Mouse (Mus musculus) kidney, adult 18-20 months (tissue): Measurements from ENCODE around the gene Smyd3.
A peak's percentile ranks its signal among the peaks of the same experiment; 100 is the strongest.

Experiments
- DNase-seq: peaks from one replicate; pipeline ENCODE4 v3.0.0; 2021

Smyd3 gene

DNA sequence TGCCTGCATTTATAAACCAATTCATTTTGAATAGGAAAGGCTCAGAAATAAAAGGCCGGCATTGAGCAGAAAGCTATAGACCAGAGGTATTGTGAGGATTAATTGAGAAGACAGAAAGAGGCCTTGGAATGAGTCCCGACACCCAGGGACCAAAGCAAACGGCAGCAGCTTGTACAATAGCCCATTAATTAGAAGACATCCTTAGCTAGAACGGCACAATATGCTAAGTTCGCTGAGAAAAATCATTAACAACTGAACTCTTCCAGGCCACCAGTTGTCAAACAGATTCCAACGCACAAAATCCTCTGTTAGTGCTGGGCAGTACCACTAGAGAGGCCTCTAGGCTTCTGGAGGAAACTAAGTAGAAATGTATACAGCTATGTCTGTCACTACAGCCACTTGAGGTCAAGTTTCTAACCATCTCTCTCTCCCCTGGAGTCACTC lies 411.1 kb downstream of the Smyd3 start:
- DNase-seq, result no peak

DNA sequence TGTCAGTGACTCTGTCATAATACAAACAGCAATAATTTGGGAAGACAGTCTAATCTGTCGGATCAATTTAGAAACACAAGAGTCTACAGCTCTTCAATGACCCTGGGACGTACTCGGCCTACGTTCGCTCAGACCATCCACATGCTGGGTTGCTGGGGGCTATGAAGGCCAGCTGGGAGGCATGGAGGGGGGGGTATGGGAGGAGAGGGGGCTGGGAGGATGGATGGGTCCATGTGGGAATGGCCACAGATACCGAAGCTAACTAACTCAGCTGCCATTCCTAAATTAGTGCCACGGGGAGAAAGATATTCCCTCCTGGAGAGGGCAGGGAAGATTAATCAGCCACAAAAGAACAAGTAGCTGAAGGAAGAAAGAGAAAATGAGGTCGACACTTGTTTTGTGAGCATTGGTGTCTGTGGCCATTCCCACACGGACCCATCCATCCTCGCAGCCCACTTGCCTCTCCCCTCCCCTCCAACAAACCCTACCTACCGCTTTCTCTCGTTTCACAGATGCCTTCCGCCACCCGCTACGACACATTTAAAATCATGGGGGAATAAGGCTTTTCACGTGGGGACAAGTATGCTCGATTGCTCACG lies 411.6 kb downstream of the Smyd3 start:
- no peak for DNase-seq

DNA sequence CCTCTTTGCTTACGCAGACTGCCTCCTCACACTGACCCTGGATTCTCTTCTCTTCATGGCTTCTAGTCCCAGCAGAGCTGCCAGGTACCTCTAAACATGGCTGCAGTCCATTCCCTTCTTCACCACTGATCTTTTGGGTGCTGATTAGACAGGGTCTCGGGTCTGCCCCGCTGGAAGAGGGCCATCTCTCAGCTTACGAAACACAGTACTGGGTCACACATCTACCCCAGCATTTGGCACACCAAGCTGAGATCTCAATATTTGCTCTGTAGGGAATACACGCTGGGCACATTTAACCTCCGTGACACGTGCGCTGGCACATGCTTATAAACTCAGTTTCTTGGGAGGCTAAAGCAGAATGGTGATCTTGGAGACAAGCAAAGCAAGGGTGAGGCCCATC lies 413.4 kb downstream of the Smyd3 start:
- no peak for DNase-seq

DNA sequence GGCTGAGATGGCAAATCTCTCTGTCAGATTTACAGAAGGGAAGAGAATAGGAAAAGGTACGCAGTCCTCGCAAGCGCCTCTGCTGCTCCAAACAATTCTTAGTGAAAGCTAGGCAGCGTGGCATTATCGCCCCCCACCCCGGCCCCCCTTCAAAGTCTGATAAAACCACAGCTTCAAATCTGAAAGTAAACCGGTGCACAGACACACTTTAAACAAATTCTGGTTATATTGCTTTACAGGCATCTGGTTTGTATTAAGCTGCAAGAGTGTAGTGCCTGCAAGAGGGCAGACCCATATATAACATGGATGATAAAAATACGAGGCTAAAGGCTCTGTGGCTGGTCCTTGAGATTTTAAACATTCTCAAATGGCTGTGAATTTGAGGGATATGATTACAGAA lies 420.8 kb downstream of the Smyd3 start:
- DNase-seq, result no peak

DNA sequence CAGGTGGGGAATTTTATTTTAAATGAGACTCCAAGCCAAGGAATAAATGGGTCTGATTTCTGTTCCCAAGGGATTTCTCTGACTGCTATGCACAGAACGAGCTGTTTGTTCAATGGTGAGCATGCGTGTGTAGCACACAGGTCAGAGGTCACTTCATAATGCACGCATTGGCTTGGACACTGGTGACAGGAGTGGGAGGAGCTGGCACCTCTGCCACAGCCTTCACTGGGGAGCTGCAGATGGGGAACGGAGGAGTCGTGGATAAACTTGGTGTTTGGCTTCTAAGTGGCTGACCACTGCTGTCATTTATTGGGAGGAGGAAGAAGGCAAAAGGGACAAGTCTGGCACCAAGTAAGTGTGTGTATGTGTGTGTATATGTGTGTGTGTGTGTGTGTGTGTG lies 421.5 kb downstream of the Smyd3 start:
- DNase-seq, result no peak

DNA sequence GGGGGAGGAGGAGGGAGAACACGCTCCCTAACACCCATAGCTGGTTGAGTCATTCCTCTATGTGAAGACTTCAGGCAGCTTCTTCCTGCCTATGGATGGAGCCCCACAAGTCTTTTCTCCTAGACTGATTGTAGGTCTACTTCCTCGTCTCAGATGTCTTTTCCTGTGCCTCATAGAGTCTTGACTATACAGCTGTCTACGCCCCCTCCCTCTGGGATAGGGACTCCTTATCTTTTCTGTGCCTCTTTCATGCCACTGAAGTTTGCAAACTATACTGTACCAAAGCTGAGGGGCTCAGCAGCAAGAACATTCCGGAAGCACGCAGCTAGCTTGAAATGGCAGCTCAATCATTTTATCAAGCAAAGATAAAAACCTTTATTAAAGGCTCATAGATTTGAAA lies 428.7 kb downstream of the Smyd3 start:
- no peak for DNase-seq

DNA sequence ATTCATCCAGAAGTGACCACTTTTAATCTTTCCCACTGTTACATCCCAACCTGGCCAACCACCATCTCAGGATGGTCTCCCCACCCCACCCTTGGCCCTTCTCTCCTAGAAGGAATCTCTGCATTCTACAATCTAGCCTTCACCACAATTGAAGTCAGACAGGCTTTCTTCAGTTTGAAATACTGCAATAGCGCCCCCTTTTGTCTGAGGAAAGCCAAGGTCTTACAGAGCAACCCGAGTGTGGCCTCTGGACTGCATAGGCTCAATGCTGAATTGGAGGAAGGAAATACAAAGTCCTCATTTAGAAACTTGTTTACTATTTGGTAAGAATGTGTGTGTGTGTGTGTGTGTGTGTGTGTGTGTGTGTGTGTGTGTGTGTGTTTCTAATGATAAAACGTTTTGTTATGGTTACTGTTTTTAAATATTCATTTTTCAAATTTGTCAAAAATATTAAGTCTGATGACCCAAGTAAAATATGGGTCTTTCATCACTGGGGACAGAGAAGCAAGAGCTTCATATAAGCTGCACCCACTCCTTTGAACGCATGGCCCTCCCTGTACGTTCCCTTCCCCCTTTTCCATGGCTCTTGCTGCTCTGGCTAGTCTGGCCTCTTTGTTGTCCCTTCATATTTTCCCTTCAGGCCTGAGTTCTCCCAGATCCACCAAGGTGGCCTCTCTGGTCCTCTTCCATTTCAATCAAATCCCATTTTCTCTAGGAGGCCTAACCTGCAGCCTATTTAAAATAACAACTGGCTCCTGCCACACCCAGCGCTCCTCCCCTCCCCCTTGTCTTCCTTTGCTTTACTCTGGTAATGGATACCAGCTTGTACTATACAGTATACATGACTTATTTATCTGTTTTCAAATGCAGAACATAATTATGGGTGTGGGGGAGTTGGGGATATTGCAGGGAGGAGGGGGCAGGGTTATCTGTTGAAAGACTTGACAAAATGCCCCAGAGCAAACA lies 430.5 kb downstream of the Smyd3 start:
- DNase-seq, result no peak

DNA sequence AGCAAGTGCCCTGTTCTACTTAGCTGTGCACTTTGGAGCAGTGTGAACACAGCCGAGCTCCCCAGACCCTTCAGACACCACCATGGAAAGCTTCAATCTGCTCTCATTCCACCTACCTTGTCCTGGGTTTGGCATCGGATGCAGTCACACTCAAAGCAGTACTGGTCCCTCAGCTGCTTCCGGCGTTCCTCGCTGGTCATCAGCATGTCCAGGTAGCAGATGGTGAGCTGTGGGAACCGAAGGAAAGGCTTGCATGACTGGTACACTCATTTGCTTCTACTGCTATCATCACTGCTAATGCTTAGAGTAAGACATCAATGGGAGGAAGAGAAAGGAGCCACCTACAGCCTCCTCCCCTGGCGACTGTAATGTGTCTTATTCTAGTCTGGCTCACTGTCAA lies 431.6 kb downstream of the Smyd3 start:
- DNase-seq, result no peak

DNA sequence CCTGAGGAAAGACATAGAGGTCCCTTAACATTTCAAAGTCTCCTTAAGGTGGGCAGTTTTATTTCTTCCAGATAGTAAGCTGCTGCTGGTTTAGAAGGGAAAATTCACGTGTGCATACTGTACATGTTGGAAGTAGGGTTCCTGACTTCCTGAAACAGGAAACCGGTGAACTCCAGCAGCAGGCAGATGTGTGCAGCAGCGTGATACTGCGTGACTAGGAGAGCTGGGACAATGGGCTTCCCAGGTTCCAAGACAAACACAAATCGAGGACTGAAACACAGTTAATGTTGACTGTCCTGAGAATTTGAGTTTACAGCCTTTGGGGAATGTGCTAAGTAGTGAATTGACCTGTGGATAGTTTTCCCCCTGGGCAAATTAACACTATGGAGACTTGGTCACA lies 434.7 kb downstream of the Smyd3 start:
- no peak for DNase-seq

DNA sequence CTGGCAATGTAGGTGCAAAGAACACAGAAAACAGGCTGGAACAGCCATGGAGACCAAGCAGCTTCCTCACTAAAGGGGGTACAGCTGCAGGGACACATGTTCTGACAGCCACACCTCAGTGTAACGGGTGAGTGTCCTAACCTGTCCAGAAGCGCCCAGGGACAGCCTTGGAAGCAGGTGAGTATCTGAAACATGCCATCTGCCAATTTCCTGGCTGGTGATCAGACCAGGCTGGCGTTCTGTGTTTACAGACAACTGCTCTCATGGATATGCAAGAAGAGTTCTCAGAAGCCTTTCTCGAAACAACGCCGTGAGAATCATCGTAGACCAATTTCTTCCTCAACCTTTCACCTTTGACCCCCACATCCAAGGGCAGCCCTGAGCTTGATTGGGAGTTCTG lies 444.0 kb downstream of the Smyd3 start:
- DNase-seq, result no peak

DNA sequence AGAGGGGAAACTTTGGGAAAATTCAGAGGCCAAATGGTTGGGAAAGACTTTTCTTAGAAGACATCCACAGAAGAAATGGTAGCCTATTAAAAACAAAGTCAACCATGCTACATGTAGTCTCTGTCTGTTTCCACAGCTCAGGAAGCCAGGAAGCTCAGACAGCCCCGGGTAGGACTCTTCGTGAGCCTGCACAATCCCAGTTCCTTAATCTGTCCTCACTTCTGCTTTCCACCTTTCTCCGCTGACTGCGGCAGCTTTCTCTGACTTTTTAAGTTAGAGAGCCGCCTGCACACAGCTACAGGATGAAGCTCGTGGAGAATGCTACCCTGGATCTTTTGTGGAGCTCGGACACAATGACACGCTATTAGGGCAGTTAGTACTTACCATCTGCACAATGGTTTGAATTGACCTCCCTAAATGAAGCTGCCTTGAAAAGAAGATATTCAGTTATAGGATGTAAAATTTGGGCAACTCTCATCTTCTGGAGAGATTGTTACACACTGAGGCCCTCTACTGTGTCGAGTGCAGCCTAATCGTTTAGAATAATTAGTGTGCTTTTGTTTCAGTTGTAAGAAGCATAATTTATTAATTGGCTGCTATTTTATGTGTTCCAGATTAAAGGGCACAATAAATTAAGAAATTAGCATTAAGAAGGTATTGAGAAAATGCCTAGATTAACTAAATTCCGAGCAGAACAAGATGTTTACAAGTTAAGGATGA lies 444.7 kb downstream of the Smyd3 start:
- no peak for DNase-seq

DNA sequence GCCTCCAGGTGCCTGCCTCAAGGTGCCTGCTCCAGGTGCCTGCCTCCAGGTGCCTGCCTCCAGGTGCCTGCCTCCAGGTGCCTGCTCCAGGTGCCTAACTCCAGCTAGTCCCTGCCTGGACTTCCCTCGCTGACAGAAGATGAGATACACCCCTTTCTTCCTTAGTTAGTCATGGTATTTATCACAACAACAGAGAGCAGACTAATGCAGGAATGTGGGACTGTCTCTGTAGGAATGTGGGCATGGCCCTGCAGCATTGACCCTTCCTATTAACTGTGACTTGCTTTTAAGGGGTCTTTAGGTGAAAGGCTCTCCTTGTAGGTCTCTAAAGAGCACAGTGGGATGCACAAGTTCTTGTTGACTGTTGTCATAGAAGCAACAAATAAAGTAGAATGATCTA lies 445.4 kb downstream of the Smyd3 start:
- DNase-seq, result no peak

DNA sequence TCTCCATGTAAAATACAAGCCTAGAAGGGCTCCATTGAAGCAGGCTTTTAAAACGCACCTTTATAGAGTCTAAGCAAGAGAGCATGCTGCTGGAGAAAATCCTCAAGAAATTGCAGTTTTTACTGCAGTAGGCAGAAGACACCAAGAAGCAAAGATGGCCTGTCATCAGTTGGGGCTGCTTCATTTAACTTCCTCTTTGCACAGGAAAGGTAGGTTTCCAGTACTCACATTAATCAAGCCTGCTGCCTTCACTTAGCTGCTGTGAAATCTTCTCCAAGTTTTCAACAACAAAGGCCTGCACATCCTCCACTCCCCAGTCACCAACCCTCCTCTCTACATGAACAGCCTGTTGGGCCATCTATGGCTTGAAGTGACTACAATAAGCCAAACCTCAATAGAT lies 448.9 kb downstream of the Smyd3 start:
- DNase-seq, result no peak

DNA sequence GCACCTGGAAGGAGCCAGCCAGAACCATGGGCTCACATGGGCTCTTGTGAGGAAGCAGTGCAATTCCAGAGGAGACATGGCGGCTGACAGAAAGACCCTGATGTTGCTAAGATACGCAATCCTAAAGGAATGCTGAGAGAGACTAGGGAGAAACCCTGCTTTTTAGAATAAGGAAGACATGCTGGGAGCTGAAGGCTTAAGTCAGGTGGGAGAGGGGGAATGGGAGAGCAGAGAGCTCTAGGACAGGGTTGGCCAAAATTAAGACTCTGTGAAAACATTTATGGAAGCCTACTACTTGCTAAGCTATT lies 452.6 kb downstream of the Smyd3 start:
- DNase-seq, result no peak

DNA sequence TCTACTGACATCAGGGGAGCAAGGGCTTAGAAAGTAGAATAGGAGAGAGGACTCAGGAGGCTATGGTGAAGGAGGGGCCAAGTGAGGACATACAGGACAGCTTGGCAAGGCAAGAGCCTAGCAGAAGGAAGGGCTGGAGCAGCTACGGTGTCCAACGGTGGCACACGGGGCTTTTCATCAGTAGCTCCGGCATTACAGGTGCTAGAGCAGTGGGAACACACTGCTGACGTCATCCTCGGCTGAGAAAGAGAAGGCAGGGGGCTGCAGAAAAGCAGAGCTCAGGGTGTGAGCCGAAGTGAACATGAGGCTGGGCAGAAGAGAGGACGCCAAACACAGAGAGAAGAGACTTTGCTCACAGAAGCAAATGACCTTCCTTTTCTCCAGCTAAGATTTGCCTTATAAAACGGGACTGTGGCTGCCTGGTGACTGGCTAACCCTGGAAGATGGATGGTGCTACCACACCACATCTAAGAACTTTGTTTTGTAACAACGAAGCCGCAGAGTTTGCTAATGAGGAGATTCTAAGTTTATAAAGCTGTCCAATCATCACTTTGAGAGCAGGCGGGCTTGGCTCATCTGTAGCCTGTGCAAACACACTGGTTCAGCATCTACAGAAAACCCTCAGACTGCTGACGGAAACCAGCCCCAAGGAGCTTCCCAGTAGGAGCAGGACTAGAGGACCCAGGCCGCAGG lies 453.1 kb downstream of the Smyd3 start:
- no peak for DNase-seq

DNA sequence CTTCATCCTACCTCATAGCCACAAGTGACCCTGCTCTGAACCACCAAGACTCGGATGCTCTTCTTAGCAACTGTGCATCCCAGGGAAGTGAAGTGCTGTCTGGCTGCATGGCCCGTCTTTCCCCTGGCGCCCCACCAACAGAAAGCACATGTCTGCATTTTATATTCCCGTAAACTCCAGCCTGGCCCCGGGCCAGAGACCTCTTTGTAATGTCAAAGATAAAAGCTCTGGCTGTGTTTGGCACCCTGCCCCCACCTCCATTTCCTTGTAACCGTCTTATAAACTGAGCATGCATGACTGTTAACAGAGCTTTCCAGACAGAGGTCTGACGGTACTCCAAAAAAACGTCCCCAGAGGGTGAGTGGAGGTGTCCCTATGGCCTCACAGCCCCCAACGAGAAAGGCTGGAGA lies 456.1 kb downstream of the Smyd3 start:
- DNase-seq, result peak; percentile 36

DNA sequence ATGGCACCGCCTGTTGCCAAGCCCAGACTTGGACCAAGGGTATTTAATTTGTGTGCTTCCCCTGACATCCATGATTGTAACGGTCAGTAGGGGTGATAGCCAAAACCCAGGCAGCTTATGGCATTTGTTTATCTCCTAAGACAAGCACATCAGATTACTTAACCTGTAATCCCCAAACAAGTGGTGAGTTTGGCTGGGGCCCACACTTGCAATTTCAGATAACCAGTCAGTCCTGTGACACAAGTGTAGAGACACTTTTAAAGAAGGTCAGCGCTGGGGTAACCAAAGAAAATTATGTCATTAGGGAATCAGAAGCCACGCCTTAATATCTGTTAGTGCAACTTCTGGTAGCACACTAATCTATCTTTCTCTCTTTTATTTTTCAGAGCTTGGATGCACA lies 456.8 kb downstream of the Smyd3 start:
- no peak for DNase-seq

DNA sequence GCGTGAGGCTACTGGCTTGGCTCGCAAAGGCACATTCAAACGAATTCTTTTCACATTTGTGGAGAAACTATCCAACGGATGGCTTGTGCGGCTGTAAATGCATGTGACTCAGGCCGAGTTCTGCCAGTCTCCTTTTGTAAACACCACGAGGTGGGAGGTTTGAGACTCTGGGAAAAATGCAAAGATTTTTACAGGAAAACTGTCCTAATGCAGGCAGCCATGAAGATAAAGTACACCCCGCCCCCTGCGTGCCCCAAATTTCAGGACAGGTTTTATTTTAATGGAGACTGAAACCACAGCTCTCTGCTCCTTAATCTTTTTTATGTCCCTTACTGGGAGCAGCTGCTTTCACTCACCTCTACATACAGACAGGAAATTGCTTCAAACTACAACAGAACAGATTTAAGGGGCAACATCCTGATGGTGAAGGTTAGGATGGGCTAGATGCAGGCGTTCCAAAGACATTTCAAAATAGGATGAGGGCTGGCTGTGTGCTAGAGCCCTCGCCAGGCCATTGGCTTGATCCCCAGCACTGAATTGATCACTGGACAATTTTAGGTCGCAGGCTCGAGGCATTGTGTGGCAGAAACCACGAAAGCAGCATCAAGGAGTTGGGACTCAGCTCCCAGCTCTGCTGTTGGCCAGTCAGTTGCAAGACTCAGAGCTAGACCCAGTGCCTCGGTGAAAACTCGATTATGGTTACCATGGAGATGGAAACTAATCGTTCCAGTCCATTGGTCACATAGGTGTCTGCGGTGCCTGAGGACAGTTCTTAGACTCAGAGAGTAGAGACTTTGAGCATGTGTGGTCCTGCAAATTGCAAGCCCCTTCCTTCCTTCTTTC lies 457.5 kb downstream of the Smyd3 start:
- no peak for DNase-seq

DNA sequence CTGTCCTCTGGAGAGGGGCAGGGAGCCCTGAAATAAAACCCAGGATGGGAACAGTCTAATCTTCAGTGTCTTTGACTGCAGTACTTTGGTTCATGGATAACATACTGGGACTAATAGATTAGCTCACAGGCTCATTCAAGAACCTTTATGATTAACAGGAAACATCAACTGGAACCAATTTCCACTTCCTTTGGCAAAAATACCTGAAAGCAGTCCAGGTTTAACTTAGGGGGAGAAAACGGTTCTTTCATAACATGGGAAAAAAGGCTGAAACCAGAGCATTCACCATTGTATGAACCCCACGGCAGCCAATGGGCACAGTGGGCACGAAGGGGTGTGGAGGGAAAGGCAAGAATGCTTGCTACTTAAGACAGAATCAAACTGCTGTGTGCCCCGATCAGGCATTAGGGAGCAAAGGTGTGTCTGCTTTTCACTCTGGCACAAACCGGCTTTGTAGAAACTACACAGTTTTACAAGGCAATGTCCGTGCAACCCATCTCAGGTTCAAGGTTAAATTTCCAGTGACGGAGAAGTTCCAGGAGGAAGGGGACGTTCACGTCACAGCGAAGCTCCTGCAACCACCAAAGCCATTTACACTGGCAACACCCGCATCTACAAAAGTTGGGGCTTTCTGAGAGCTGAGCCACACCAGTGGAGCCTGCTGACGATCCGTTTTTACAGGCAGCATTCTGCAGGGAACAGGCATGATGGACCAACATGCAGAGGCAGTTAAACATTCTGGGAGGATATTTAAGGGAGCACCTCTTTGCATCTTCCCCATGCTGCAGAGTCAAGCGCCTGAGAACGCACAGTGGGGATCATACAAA lies 458.3 kb downstream of the Smyd3 start:
- peak; percentile 10 for DNase-seq

DNA sequence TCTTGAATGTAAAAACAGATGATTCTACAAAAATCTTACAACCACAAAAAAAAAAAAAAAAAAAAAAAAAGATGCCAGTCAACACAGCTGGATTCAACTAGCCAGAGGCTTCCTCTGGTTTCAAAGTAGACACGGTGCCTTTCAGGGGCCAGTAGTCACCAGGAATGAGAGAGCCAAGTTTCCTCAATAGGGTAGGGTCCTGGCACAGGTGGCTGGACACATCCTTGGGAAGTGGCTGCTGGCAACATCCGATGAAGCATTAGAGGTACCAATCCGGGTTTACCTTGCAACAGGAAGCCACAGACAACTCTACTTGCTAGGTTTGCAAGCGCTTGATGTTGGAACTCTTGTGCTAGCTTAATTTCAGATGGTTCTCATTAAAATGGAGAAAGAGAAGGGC lies 459.2 kb downstream of the Smyd3 start:
- DNase-seq, result no peak

DNA sequence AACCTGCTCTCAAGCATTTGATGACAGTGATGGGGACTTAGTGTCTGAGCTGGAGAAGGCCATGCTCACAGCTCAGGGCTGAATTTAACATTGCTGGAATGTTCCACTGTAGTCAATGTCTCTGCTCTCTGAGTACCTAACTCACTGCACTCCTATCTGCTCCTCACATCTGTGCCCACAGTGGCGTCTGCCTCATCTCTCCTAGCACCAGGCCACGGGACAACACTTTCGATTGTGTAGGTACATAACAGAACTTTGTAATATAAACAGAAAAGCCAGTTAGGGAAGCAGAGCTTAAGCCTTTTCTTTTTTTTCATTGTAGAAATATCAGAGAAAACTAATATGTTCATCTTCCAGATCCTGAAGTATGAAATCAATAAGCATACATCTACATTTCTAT lies 462.1 kb downstream of the Smyd3 start:
- no peak for DNase-seq
